Mouse (Mus musculus): ENCODE results near the gene Lamc1. TPM values are rescaled to one million over a fixed set of nuclear protein-coding genes. Genes with fewer than 3 reads are reported as not detected.

Lamc1 gene
- polyA plus RNA-seq, 1 experiment from 2014 or later: 14.8 TPM

GRCm38 (mm10) chr1:153235576-153235975 is 97.0 kb downstream of the Lamc1 start:
- no peaks in the 10 kb centered on the region for H3K9me3 ChIP-seq (replicated peaks)
- no peak overlapping the region for H3K4me2 ChIP-seq
- no peak for ATAC-seq
- H3K4me1 ChIP-seq: no peaks in the 10 kb centered on the region
- peaks cover 46% of the 10 kb centered on the region for H3K36me3 ChIP-seq
- WGBS (ENCODE audit: insufficient replicate concordance): 75% methylated on average over 4 of the region's 4 CpGs
- H3K27ac ChIP-seq: no peak overlapping the region
- H3K9ac ChIP-seq: no peak overlapping the region
- H3K27me3 ChIP-seq (replicated peaks): no peaks in the 10 kb centered on the region
- H3K4me3 ChIP-seq: no peak overlapping the region

GRCm38 (mm10) chr1:153231681-153232080 is 100.9 kb downstream of the Lamc1 start:
- Histone ChIP-seq H3K27ac (no peak overlapping the region), H3K9me3 (replicated peaks) (no peaks in the 10 kb centered on the region), H3K36me3 (peaks cover 61% of the 10 kb centered on the region), H3K4me3 (no peak overlapping the region), H3K4me2 (no peak overlapping the region), H3K27me3 (replicated peaks) (no peaks in the 10 kb centered on the region), H3K4me1 (no peaks in the 10 kb centered on the region), H3K9ac (no peak overlapping the region)
- no peak for ATAC-seq
- WGBS (ENCODE audit: insufficient replicate concordance): 82% methylated on average over 9 of the region's 9 CpGs

- H3K9me3 ChIP-seq (replicated peaks): no peaks in the 10 kb centered on the region
- peaks cover 63% of the 10 kb centered on the region for H3K36me3 ChIP-seq
- H3K27me3 ChIP-seq (replicated peaks): no peaks in the 10 kb centered on the region
- no peak overlapping the region for H3K4me2 ChIP-seq
- ATAC-seq: no peak
- H3K4me1 ChIP-seq: no peaks in the 10 kb centered on the region
- H3K4me3 ChIP-seq: no peak overlapping the region
- H3K27ac ChIP-seq: no peak overlapping the region
- WGBS (ENCODE audit: insufficient replicate concordance): 69% methylated on average over 4 of the region's 4 CpGs
- no peak overlapping the region for H3K9ac ChIP-seq
Observed at GRCm38 (mm10) chr1:153227916-153228315, 104.7 kb downstream of the Lamc1 start.

- WGBS (ENCODE audit: insufficient replicate concordance): 76% methylated on average over 8 of the region's 8 CpGs
- no peaks in the 10 kb centered on the region for H3K27me3 ChIP-seq (replicated peaks)
Observed at GRCm38 (mm10) chr1:153227096-153227495, 105.5 kb downstream of the Lamc1 start.

GRCm38 (mm10) chr1:153225786-153226725 is 106.5 kb downstream of the Lamc1 start:
- Histone ChIP-seq H3K27ac (no peak overlapping the region), H3K4me1 (no peaks in the 10 kb centered on the region), H3K36me3 (peaks cover 67% of the 10 kb centered on the region), H3K9me3 (replicated peaks) (no peaks in the 10 kb centered on the region), H3K4me2 (no peak overlapping the region), H3K27me3 (replicated peaks) (no peaks in the 10 kb centered on the region), H3K9ac (no peak overlapping the region), H3K4me3 (no peak overlapping the region)
- WGBS (ENCODE audit: insufficient replicate concordance): 81% methylated on average over 21 of the region's 21 CpGs
- no peak for ATAC-seq

More at GRCm38 (mm10) chr1:153227096-153227495, 105.5 kb downstream of the Lamc1 start:
- no peak overlapping the region for H3K4me3 ChIP-seq
- no peak for ATAC-seq
- H3K27ac ChIP-seq: no peak overlapping the region
- H3K9ac ChIP-seq: no peak overlapping the region
- no peaks in the 10 kb centered on the region for H3K4me1 ChIP-seq
- H3K9me3 ChIP-seq (replicated peaks): no peaks in the 10 kb centered on the region
- H3K36me3 ChIP-seq: peaks cover 62% of the 10 kb centered on the region
- H3K4me2 ChIP-seq: no peak overlapping the region

GRCm38 (mm10) chr1:153224331-153224730 is 108.3 kb downstream of the Lamc1 start:
- ATAC-seq: no peak
- no peaks in the 10 kb centered on the region for H3K9me3 ChIP-seq (replicated peaks)
- no peaks in the 10 kb centered on the region for H3K4me1 ChIP-seq
- H3K27me3 ChIP-seq (replicated peaks): no peaks in the 10 kb centered on the region
- no peak overlapping the region for H3K9ac ChIP-seq
- WGBS (ENCODE audit: insufficient replicate concordance): 69% methylated on average over 5 of the region's 5 CpGs
- peaks cover 64% of the 10 kb centered on the region for H3K36me3 ChIP-seq
- no peak overlapping the region for H3K4me2 ChIP-seq
- no peak overlapping the region for H3K4me3 ChIP-seq
- no peak overlapping the region for H3K27ac ChIP-seq

- no peak overlapping the region for H3K4me3 ChIP-seq
- no peak overlapping the region for H3K9ac ChIP-seq
- no peaks in the 10 kb centered on the region for H3K27me3 ChIP-seq (replicated peaks)
- ATAC-seq: no peak
- H3K4me1 ChIP-seq: no peaks in the 10 kb centered on the region
- H3K9me3 ChIP-seq (replicated peaks): no peaks in the 10 kb centered on the region
- H3K4me2 ChIP-seq: no peak overlapping the region
- H3K36me3 ChIP-seq: peaks cover 32% of the 10 kb centered on the region
- no peak overlapping the region for H3K27ac ChIP-seq
- WGBS (ENCODE audit: insufficient replicate concordance): 73% methylated on average over 9 of the region's 9 CpGs
Observed at GRCm38 (mm10) chr1:153219376-153219775, 113.2 kb downstream of the Lamc1 start.

GRCm38 (mm10) chr1:153216516-153216915 is 116.1 kb downstream of the Lamc1 start:
- Histone ChIP-seq H3K4me1 (no peaks in the 10 kb centered on the region), H3K4me2 (no peak overlapping the region), H3K9ac (no peak overlapping the region), H3K4me3 (no peak overlapping the region), H3K27ac (no peak overlapping the region), H3K9me3 (replicated peaks) (no peaks in the 10 kb centered on the region), H3K27me3 (replicated peaks) (no peaks in the 10 kb centered on the region), H3K36me3 (peaks cover 18% of the 10 kb centered on the region)
- 75% methylated on average over 4 of the region's 4 CpGs for WGBS (ENCODE audit: insufficient replicate concordance)
- ATAC-seq: no peak

- Histone ChIP-seq H3K27ac (no peak overlapping the region), H3K9me3 (replicated peaks) (no peaks in the 10 kb centered on the region), H3K4me2 (no peak overlapping the region), H3K36me3 (peaks cover 9% of the 10 kb centered on the region), H3K9ac (no peak overlapping the region), H3K4me1 (no peaks in the 10 kb centered on the region), H3K4me3 (no peak overlapping the region), H3K27me3 (replicated peaks) (no peaks in the 10 kb centered on the region)
- ATAC-seq: no peak
- 55% methylated on average over 5 of the region's 5 CpGs for WGBS (ENCODE audit: insufficient replicate concordance)
Observed at GRCm38 (mm10) chr1:153215676-153216075, 116.9 kb downstream of the Lamc1 start.

- 41% methylated on average over 4 of the region's 4 CpGs for WGBS (ENCODE audit: insufficient replicate concordance)
- Histone ChIP-seq H3K36me3 (no peaks in the 10 kb centered on the region), H3K9me3 (replicated peaks) (no peaks in the 10 kb centered on the region), H3K4me3 (no peak overlapping the region), H3K27me3 (replicated peaks) (no peaks in the 10 kb centered on the region), H3K27ac (no peak overlapping the region), H3K9ac (no peak overlapping the region), H3K4me2 (no peak overlapping the region), H3K4me1 (no peaks in the 10 kb centered on the region)
- ATAC-seq: no peak
Observed at GRCm38 (mm10) chr1:153210992-153211391, 121.6 kb downstream of the Lamc1 start.

GRCm38 (mm10) chr1:153210198-153210597 is 122.4 kb downstream of the Lamc1 start:
- no peak for ATAC-seq
- no peaks in the 10 kb centered on the region for H3K36me3 ChIP-seq

GRCm38 (mm10) chr1:153202195-153202594 is 130.4 kb downstream of the Lamc1 start:
- WGBS (ENCODE audit: insufficient replicate concordance): 51% methylated on average over 8 of the region's 8 CpGs
- no peak for ATAC-seq
- H3K9ac ChIP-seq: no peak overlapping the region

More at GRCm38 (mm10) chr1:153210198-153210597, 122.4 kb downstream of the Lamc1 start:
- Histone ChIP-seq H3K4me1 (no peaks in the 10 kb centered on the region), H3K27ac (no peak overlapping the region), H3K4me2 (no peak overlapping the region), H3K9me3 (replicated peaks) (no peaks in the 10 kb centered on the region), H3K9ac (no peak overlapping the region), H3K4me3 (no peak overlapping the region), H3K27me3 (replicated peaks) (no peaks in the 10 kb centered on the region)
- WGBS (ENCODE audit: insufficient replicate concordance): 61% methylated on average over 2 of the region's 2 CpGs

More at GRCm38 (mm10) chr1:153202195-153202594, 130.4 kb downstream of the Lamc1 start:
- Histone ChIP-seq H3K4me3 (no peak overlapping the region), H3K4me1 (no peaks in the 10 kb centered on the region), H3K9me3 (replicated peaks) (no peaks in the 10 kb centered on the region), H3K36me3 (no peaks in the 10 kb centered on the region), H3K27ac (no peak overlapping the region), H3K4me2 (no peak overlapping the region), H3K27me3 (replicated peaks) (no peaks in the 10 kb centered on the region)

Measured in liver, embryonic 12.5 days (tissue).